Mouse (Mus musculus): ENCODE results near the gene Gm17359. TPM values are rescaled to one million over a fixed set of nuclear protein-coding genes. Genes with fewer than 3 reads are reported as not detected.
A peak's percentile ranks its signal among the peaks of the same experiment; 100 is the strongest.

The Gm17359 gene
- total RNA-seq, 4 experiments from 2014 or later = not detected

GRCm38 (mm10) chr3:79349311-79349710 lies 12.8 kb downstream of the Gm17359 start:
- no peak for DNase-seq (ENCODE audit: low spot score in 2 of 2)

GRCm38 (mm10) chr3:79358721-79359120 lies 22.3 kb downstream of the Gm17359 start:
- no peak for DNase-seq (ENCODE audit: low spot score in 2 of 2)

- no peak for DNase-seq (ENCODE audit: low spot score in 2 of 2)
Observed at GRCm38 (mm10) chr3:79360317-79361101, 24.0 kb downstream of the Gm17359 start.

- no peak for DNase-seq (ENCODE audit: low spot score in 2 of 2)
Observed at GRCm38 (mm10) chr3:79366098-79366497, 29.6 kb downstream of the Gm17359 start.

- no peak for DNase-seq (ENCODE audit: low spot score in 2 of 2)
Observed at GRCm38 (mm10) chr3:79368306-79368705, 31.8 kb downstream of the Gm17359 start.

- no peak for DNase-seq (ENCODE audit: low spot score in 2 of 2)
Observed at GRCm38 (mm10) chr3:79370385-79370929, 34.0 kb downstream of the Gm17359 start.

- DNase-seq (ENCODE audit: low spot score in 2 of 2) = no peak
Observed at GRCm38 (mm10) chr3:79371506-79372195, 35.2 kb downstream of the Gm17359 start.

- DNase-seq (ENCODE audit: low spot score in 2 of 2) = no peak
Observed at GRCm38 (mm10) chr3:79373930-79374329, 37.5 kb downstream of the Gm17359 start.

GRCm38 (mm10) chr3:79378086-79378485 lies 41.6 kb downstream of the Gm17359 start:
- DNase-seq (ENCODE audit: low spot score in 2 of 2) = no peak

GRCm38 (mm10) chr3:79379255-79379836 lies 42.9 kb downstream of the Gm17359 start:
- DNase-seq (ENCODE audit: low spot score in 2 of 2) = no peak

- no peak for DNase-seq (ENCODE audit: low spot score in 2 of 2)
Observed at GRCm38 (mm10) chr3:79379873-79380595, 43.6 kb downstream of the Gm17359 start.

- DNase-seq (ENCODE audit: low spot score in 2 of 2) = no peak
Observed at GRCm38 (mm10) chr3:79381398-79381797, 44.9 kb downstream of the Gm17359 start.

- DNase-seq (ENCODE audit: low spot score in 2 of 2) = no peak
Observed at GRCm38 (mm10) chr3:79385434-79386029, 49.1 kb downstream of the Gm17359 start.

GRCm38 (mm10) chr3:79389081-79389480 lies 52.6 kb downstream of the Gm17359 start:
- no peak for DNase-seq (ENCODE audit: low spot score in 2 of 2)

GRCm38 (mm10) chr3:79400552-79400951 lies 64.1 kb downstream of the Gm17359 start:
- DNase-seq (ENCODE audit: low spot score in 2 of 2) = no peak

GRCm38 (mm10) chr3:79402056-79402455 lies 65.6 kb downstream of the Gm17359 start:
- peak; percentile 18 to 63 for DNase-seq (ENCODE audit: low spot score in 2 of 2)

GRCm38 (mm10) chr3:79408546-79408945 lies 72.1 kb downstream of the Gm17359 start:
- DNase-seq (ENCODE audit: low spot score in 2 of 2) = no peak

GRCm38 (mm10) chr3:79409927-79410628 lies 73.6 kb downstream of the Gm17359 start:
- no peak for DNase-seq (ENCODE audit: low spot score in 2 of 2)

- no peak for DNase-seq (ENCODE audit: low spot score in 2 of 2)
Observed at GRCm38 (mm10) chr3:79410629-79410995, 74.2 kb downstream of the Gm17359 start.

- DNase-seq (ENCODE audit: low spot score in 2 of 2) = no peak
Observed at GRCm38 (mm10) chr3:79411666-79412065, 75.2 kb downstream of the Gm17359 start.
